ENCODE assay signal across 14 mouse cellular contexts in genomic region chr6:108307770-108308169, GRCm38 (mm10).
DNase-seq lines count a peak whose midpoint lies in the region; ATAC-seq and TF ChIP-seq lines count a peak whose summit lies in the region.
"Had no signal": no experiment of that assay in that cellular context is flagged by ENCODE, and none has a peak within 500 bp of the region (broad histone marks: within the 10 kb centered on the region; RNA-seq: fewer than 3 reads in every experiment).

No protein-coding gene starts in this region.

- 92% methylated on average over 6 of the region's 6 CpGs for WGBS in midbrain, embryonic 16.5 days

- no peak for ATAC-seq in G1E (ENCODE audit: extremely low read depth, insufficient number of reproducible peaks, low FRiP score, poor library complexity, severe bottlenecking)
- no peak for ATAC-seq in midbrain, embryonic 16.5 days
- ATAC-seq: forebrain, postnatal 0 days had no signal

- TF ChIP-seq CTCF in layer of hippocampus, adult 2 months (conservative IDR thresholded peaks at IDR 0.05): no peak
- TF ChIP-seq CTCF in G1E (IDR thresholded peaks at IDR 0.05; ENCODE audit: low read depth, low read length): no peak
- no peak for TF ChIP-seq CTCF in cortical plate, adult 2 months (IDR thresholded peaks at IDR 0.05; ENCODE audit: extremely low read depth, insufficient read depth, low read length)

- no peaks in the 10 kb centered on the region for H3K27me3 ChIP-seq in G1E (ENCODE audit: insufficient read depth, low read length)
- H3K27me3 ChIP-seq in midbrain, embryonic 16.5 days (ENCODE audit: control insufficient read depth, insufficient read depth, low read depth, low read length): no peaks in the 10 kb centered on the region
- H3K27me3 ChIP-seq: embryonic facial prominence, embryonic 12.5 days; hindbrain, embryonic 13.5 days had no signal

- no peak overlapping the region for H3K4me2 ChIP-seq in midbrain, embryonic 16.5 days (ENCODE audit: low read length)
- H3K4me2 ChIP-seq: embryonic facial prominence, embryonic 12.5 days; hindbrain, embryonic 13.5 days had no signal

- DNase-seq in layer of hippocampus, adult 2 months (ENCODE audit: low spot score in 2 of 2): no peak
- DNase-seq in layer of hippocampus, adult 9-11 months: no peak
- no peak for DNase-seq in G1E (ENCODE audit: low spot score)
- peak; percentile 49 for DNase-seq in thymus, postnatal 0 days (ENCODE audit: low spot score)
- DNase-seq in right cerebral cortex, postnatal 14 days: no peak
- DNase-seq: adrenal gland, postnatal 14 days; cerebellum, adult 2 months; forebrain, postnatal 0 days; kidney, adult 18-20 months; lung, postnatal 14 days had no signal

- peaks cover 17% of the 10 kb centered on the region for H3K36me3 ChIP-seq in G1E (replicated peaks)
- H3K36me3 ChIP-seq in midbrain, embryonic 16.5 days (ENCODE audit: control insufficient read depth, insufficient read depth, low read length): no peaks in the 10 kb centered on the region
- H3K36me3 ChIP-seq: embryonic facial prominence, embryonic 12.5 days; hindbrain, embryonic 13.5 days had no signal

- no peak overlapping the region for H3K9ac ChIP-seq in midbrain, embryonic 16.5 days (ENCODE audit: low read depth, low read length)
- H3K9ac ChIP-seq: embryonic facial prominence, embryonic 12.5 days; forebrain, postnatal 0 days; hindbrain, embryonic 13.5 days had no signal

- H3K4me1 ChIP-seq in G1E (ENCODE audit: insufficient read depth, low read depth, low read length): peaks cover 8% of the 10 kb centered on the region
- H3K4me1 ChIP-seq in cortical plate, adult 2 months (ENCODE audit: control insufficient read depth, insufficient read depth, low read length): peaks cover 30% of the 10 kb centered on the region
- H3K4me1 ChIP-seq in midbrain, embryonic 16.5 days (ENCODE audit: control insufficient read depth, insufficient read depth, low read length): peaks cover 10% of the 10 kb centered on the region

- no peak overlapping the region for H3K4me3 ChIP-seq in layer of hippocampus, adult 2 months
- peak overlapping the region; percentile 48; the same call in 1 of the 2 replicates for H3K4me3 ChIP-seq in G1E (ENCODE audit: low read depth, low read length)
- no peak overlapping the region for H3K4me3 ChIP-seq in cortical plate, adult 2 months (ENCODE audit: insufficient read depth, low read length)
- H3K4me3 ChIP-seq in midbrain, embryonic 16.5 days (ENCODE audit: low read depth, low read length): no peak overlapping the region
- H3K4me3 ChIP-seq: embryonic facial prominence, embryonic 12.5 days; hindbrain, embryonic 13.5 days had no signal

- H3K9me3 ChIP-seq in G1E (replicated peaks): no peaks in the 10 kb centered on the region
- H3K9me3 ChIP-seq in midbrain, embryonic 16.5 days (replicated peaks; ENCODE audit: control insufficient read depth, low read length, poor library complexity, severe bottlenecking): no peaks in the 10 kb centered on the region
- H3K9me3 ChIP-seq: embryonic facial prominence, embryonic 12.5 days; hindbrain, embryonic 13.5 days had no signal

- TF ChIP-seq POLR2A in cortical plate, adult 2 months (IDR thresholded peaks at IDR 0.05; ENCODE audit: extremely low read depth, insufficient read depth, low read length): no peak

- peak overlapping the region; percentile 90 for H3K27ac ChIP-seq in layer of hippocampus, adult 2 months
- H3K27ac ChIP-seq in cortical plate, adult 2 months (ENCODE audit: insufficient read depth, low read length): peak overlapping the region; percentile 11; the same call in 1 of the 2 replicates
- no peak overlapping the region for H3K27ac ChIP-seq in midbrain, embryonic 16.5 days (ENCODE audit: low read length)
- H3K27ac ChIP-seq: embryonic facial prominence, embryonic 12.5 days; hindbrain, embryonic 13.5 days had no signal
